ENCODE assay signal across 13 mouse cellular contexts in the genomic region with DNA sequence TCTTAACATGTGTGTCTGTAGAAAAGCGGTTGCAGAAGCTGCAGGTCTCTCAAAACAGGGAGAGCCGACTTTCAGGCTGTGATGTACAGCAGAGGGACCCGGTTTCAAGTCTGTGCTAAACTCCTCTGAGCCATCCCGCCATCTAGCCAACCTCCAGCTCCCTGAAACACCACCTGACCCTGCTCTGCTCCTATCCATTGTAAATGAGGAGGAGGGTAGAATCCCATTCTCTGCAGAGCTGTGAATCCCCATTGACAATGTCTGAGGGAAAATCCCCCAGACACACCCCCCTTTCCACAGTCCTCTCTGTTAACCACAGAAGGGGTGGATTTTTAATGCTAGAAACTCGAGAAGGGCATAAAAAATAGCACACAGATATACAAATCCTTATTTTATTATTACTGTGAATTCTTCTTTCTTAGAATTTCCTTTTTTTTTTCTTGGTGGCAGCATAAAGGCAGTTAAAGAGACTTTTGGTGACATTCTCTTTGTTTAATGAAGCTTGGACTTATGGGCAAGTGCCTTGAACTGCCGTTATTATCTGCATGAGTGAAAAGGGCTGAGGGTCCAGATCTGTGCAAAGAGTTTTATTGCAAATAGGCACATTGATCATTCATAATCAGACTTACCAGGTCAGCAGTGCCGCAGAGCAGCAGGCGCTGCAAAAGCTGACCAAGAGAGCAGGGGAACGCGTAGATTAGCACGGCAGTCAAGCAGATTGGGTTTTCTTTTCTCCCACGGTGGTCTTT.
DNase-seq lines count a peak whose midpoint lies in the region; ATAC-seq lines count a peak whose summit lies in the region.
"Had no signal": no experiment of that assay in that cellular context is flagged by ENCODE, and none has a peak within 500 bp of the region (broad histone marks: within the 10 kb centered on the region; RNA-seq: fewer than 3 reads in every experiment).

No protein-coding gene starts in this region.

- peak overlapping the region; percentile 34; the same call in 1 of the 2 replicates for H3K9ac ChIP-seq in hindbrain, embryonic 11.5 days (ENCODE audit: low read depth, low read length)
- peak overlapping the region; percentile 64 for H3K9ac ChIP-seq in midbrain, embryonic 16.5 days (ENCODE audit: low read depth, low read length)
- no peak overlapping the region for H3K9ac ChIP-seq in intestine, embryonic 16.5 days (ENCODE audit: low read depth, low read length)
- H3K9ac ChIP-seq: heart, embryonic 12.5 days; limb, embryonic 13.5 days had no signal

- peak overlapping the region; percentile 34 for H3K4me2 ChIP-seq in hindbrain, embryonic 11.5 days (replicated peaks; ENCODE audit: low read depth, low read length)
- peak overlapping the region; percentile 58 for H3K4me2 ChIP-seq in midbrain, embryonic 16.5 days (ENCODE audit: low read length)
- no peak overlapping the region for H3K4me2 ChIP-seq in intestine, embryonic 16.5 days (ENCODE audit: low read depth, low read length)
- H3K4me2 ChIP-seq: heart, embryonic 12.5 days; limb, embryonic 13.5 days had no signal

- peak; percentile 49 for DNase-seq in R1 (ENCODE audit: low read depth, low spot score)
- DNase-seq in embryo, embryonic 11 days = peak; percentile 44
- DNase-seq in hindbrain, embryonic 11.5 days (ENCODE audit: low spot score) = peak; percentile 23
- no peak for DNase-seq in yolk sac, embryonic 10.5 days (ENCODE audit: low spot score)
- DNase-seq in spleen, postnatal 14 days (ENCODE audit: low spot score in 2 of 2) = no peak
- DNase-seq in cerebellum, adult 8-10 months = no peak
- DNase-seq: kidney, adult 18-20 months; layer of hippocampus, adult 9-11 months had no signal

- ATAC-seq in hindbrain, embryonic 11.5 days (ENCODE audit: low FRiP score) = peak; percentile 77
- ATAC-seq in midbrain, embryonic 16.5 days = peak; percentile 66
- ATAC-seq in intestine, embryonic 16.5 days = no peak

- no peaks in the 10 kb centered on the region for H3K27me3 ChIP-seq in hindbrain, embryonic 11.5 days (ENCODE audit: control insufficient read depth, insufficient read depth, low read length)
- no peaks in the 10 kb centered on the region for H3K27me3 ChIP-seq in midbrain, embryonic 16.5 days (ENCODE audit: control insufficient read depth, insufficient read depth, low read depth, low read length)
- no peaks in the 10 kb centered on the region for H3K27me3 ChIP-seq in intestine, embryonic 16.5 days (replicated peaks; ENCODE audit: control insufficient read depth, insufficient read depth, low read length)
- H3K27me3 ChIP-seq: heart, embryonic 12.5 days; limb, embryonic 13.5 days had no signal

- H3K4me3 ChIP-seq in hindbrain, embryonic 11.5 days (ENCODE audit: low read depth, low read length) = peak overlapping the region; percentile 20
- H3K4me3 ChIP-seq in midbrain, embryonic 16.5 days (ENCODE audit: low read depth, low read length) = peak overlapping the region; percentile 37
- no peak overlapping the region for H3K4me3 ChIP-seq in intestine, embryonic 16.5 days (ENCODE audit: low read length)
- H3K4me3 ChIP-seq: erythroblast, embryonic 14.5 days; heart, embryonic 12.5 days; limb, embryonic 13.5 days had no signal

- no peaks in the 10 kb centered on the region for H3K4me1 ChIP-seq in hindbrain, embryonic 11.5 days (replicated peaks; ENCODE audit: control insufficient read depth, insufficient read depth, low read length)
- no peaks in the 10 kb centered on the region for H3K4me1 ChIP-seq in midbrain, embryonic 16.5 days (ENCODE audit: control insufficient read depth, insufficient read depth, low read length)
- no peaks in the 10 kb centered on the region for H3K4me1 ChIP-seq in intestine, embryonic 16.5 days (ENCODE audit: control insufficient read depth, insufficient read depth, low read length)
- H3K4me1 ChIP-seq: heart, embryonic 12.5 days; limb, embryonic 13.5 days had no signal

- WGBS in hindbrain, embryonic 11.5 days = 40% methylated on average over 12 of the region's 12 CpGs
- WGBS in midbrain, embryonic 16.5 days = 14% methylated on average over 12 of the region's 12 CpGs
- WGBS in intestine, embryonic 16.5 days = 59% methylated on average over 12 of the region's 12 CpGs

- H3K9me3 ChIP-seq in hindbrain, embryonic 11.5 days (ENCODE audit: control insufficient read depth, low read length) = no peaks in the 10 kb centered on the region
- H3K9me3 ChIP-seq in midbrain, embryonic 16.5 days (replicated peaks; ENCODE audit: control insufficient read depth, low read length, poor library complexity, severe bottlenecking) = no peaks in the 10 kb centered on the region
- H3K9me3 ChIP-seq in intestine, embryonic 16.5 days (ENCODE audit: control insufficient read depth, low read length) = no peaks in the 10 kb centered on the region
- H3K9me3 ChIP-seq: heart, embryonic 12.5 days; limb, embryonic 13.5 days had no signal

- H3K27ac ChIP-seq in hindbrain, embryonic 11.5 days (ENCODE audit: low read depth, low read length) = no peak overlapping the region
- peak overlapping the region; percentile 70 for H3K27ac ChIP-seq in midbrain, embryonic 16.5 days (ENCODE audit: low read length)
- no peak overlapping the region for H3K27ac ChIP-seq in intestine, embryonic 16.5 days (ENCODE audit: low read length)
- H3K27ac ChIP-seq: limb, embryonic 13.5 days had no signal

- no peaks in the 10 kb centered on the region for H3K36me3 ChIP-seq in hindbrain, embryonic 11.5 days (ENCODE audit: control insufficient read depth, insufficient read depth, low read length)
- H3K36me3 ChIP-seq in midbrain, embryonic 16.5 days (ENCODE audit: control insufficient read depth, insufficient read depth, low read length) = no peaks in the 10 kb centered on the region
- no peaks in the 10 kb centered on the region for H3K36me3 ChIP-seq in intestine, embryonic 16.5 days (ENCODE audit: control insufficient read depth, insufficient read depth, low read length)
- H3K36me3 ChIP-seq: heart, embryonic 12.5 days; limb, embryonic 13.5 days had no signal

Comparison
In these comparisons a context has a peak if more than half of its experiments do, and no peak if none do; other contexts are left out.
1. DNase-seq: peak in R1 (single experiment), embryo, embryonic 11 days (single experiment) and hindbrain, embryonic 11.5 days (single experiment); none in yolk sac, embryonic 10.5 days (single experiment), spleen, postnatal 14 days (0 of 2) and cerebellum, adult 8-10 months (single experiment).